Comparison of ENCODE assay signal across 18 mouse cellular contexts in genomic region chr7:98797347-98798133, GRCm38 (mm10). TPM values are rescaled to one million over a fixed set of nuclear protein-coding genes. Genes with fewer than 3 reads are reported as not detected.
DNase-seq lines count a peak whose midpoint lies in the region; ATAC-seq and TF ChIP-seq lines count a peak whose summit lies in the region.
"Had no signal": no experiment of that assay in that cellular context is flagged by ENCODE, and none has a peak within 500 bp of the region (broad histone marks: within the 10 kb centered on the region; RNA-seq: fewer than 3 reads in every experiment).

No protein-coding gene starts in this region.

- H3K4me3 ChIP-seq in kidney, embryonic 15.5 days (replicated peaks), result no peak overlapping the region
- H3K4me3 ChIP-seq in embryonic facial prominence, embryonic 12.5 days, result no peak overlapping the region
- H3K4me3 ChIP-seq in limb, embryonic 13.5 days, result no peak overlapping the region
- H3K4me3 ChIP-seq: heart, embryonic 12.5 days; hindbrain, embryonic 15.5 days had no signal

- no peak for TF ChIP-seq CTCF in Patski (IDR thresholded peaks at IDR 0.05)

- POLR2A ChIA-PET in Patski (lab: Charles Lee), result no interaction called here

- no peaks in the 10 kb centered on the region for H3K9me3 ChIP-seq in kidney, embryonic 15.5 days (replicated peaks)
- H3K9me3 ChIP-seq in embryonic facial prominence, embryonic 12.5 days, result no peaks in the 10 kb centered on the region
- no peaks in the 10 kb centered on the region for H3K9me3 ChIP-seq in limb, embryonic 13.5 days
- H3K9me3 ChIP-seq: heart, embryonic 12.5 days; hindbrain, embryonic 15.5 days had no signal

- WGBS in kidney, embryonic 15.5 days, result 29% methylated on average over 5 of the region's 5 CpGs
- 23% methylated on average over 5 of the region's 5 CpGs for WGBS in embryonic facial prominence, embryonic 12.5 days
- 31% methylated on average over 5 of the region's 5 CpGs for WGBS in limb, embryonic 13.5 days

- ATAC-seq in kidney, embryonic 15.5 days (replicated peaks; ENCODE audit: low FRiP score), result peak; percentile 63
- peak; percentile 10 for ATAC-seq in Patski
- ATAC-seq in embryonic facial prominence, embryonic 12.5 days (ENCODE audit: insufficient number of reproducible peaks, insufficient read depth, low FRiP score, low TSS enrichment), result peak; percentile 52; the same call in 1 of the 2 replicates
- ATAC-seq in limb, embryonic 13.5 days (ENCODE audit: low FRiP score, low read depth), result no peak
- ATAC-seq: forebrain, postnatal 0 days; midbrain, embryonic 16.5 days had no signal

- peak overlapping the region; percentile 45; the same call in 1 of the 2 replicates for H3K27ac ChIP-seq in kidney, embryonic 15.5 days
- H3K27ac ChIP-seq in embryonic facial prominence, embryonic 12.5 days, result peak overlapping the region; percentile 51
- peak overlapping the region; percentile 34; the same call in 1 of the 2 replicates for H3K27ac ChIP-seq in limb, embryonic 13.5 days
- H3K27ac ChIP-seq: hindbrain, embryonic 15.5 days had no signal

- no peak for DNase-seq in kidney, postnatal 36 days
- no peak for DNase-seq in Patski (ENCODE audit: low read depth, low spot score)
- DNase-seq in layer of hippocampus, adult 9-10 months (ENCODE audit: low spot score), result no peak
- no peak for DNase-seq in B cell, adult 2 months
- DNase-seq: adrenal gland, postnatal 10 days; cerebellum, postnatal 10 days; forebrain, postnatal 0 days; gastrocnemius, postnatal 14 days; kidney, postnatal 14 days; lung, postnatal 36 days; thymus, postnatal 14 days had no signal

- H3K9ac ChIP-seq in kidney, embryonic 15.5 days, result no peak overlapping the region
- no peak overlapping the region for H3K9ac ChIP-seq in embryonic facial prominence, embryonic 12.5 days
- H3K9ac ChIP-seq in limb, embryonic 13.5 days, result no peak overlapping the region
- H3K9ac ChIP-seq: forebrain, postnatal 0 days; heart, embryonic 12.5 days; hindbrain, embryonic 15.5 days had no signal

- H3K27me3 ChIP-seq in kidney, embryonic 15.5 days, result no peaks in the 10 kb centered on the region
- no peaks in the 10 kb centered on the region for H3K27me3 ChIP-seq in Patski
- no peaks in the 10 kb centered on the region for H3K27me3 ChIP-seq in embryonic facial prominence, embryonic 12.5 days
- H3K27me3 ChIP-seq in limb, embryonic 13.5 days, result no peaks in the 10 kb centered on the region
- H3K27me3 ChIP-seq: heart, embryonic 12.5 days; hindbrain, embryonic 15.5 days had no signal

- H3K4me2 ChIP-seq in kidney, embryonic 15.5 days, result no peak overlapping the region
- H3K4me2 ChIP-seq in embryonic facial prominence, embryonic 12.5 days (replicated peaks), result no peak overlapping the region
- H3K4me2 ChIP-seq in limb, embryonic 13.5 days (replicated peaks), result no peak overlapping the region
- H3K4me2 ChIP-seq: heart, embryonic 12.5 days; hindbrain, embryonic 15.5 days; liver, embryonic 11.5 days had no signal

- no peaks in the 10 kb centered on the region for H3K36me3 ChIP-seq in kidney, embryonic 15.5 days
- H3K36me3 ChIP-seq in embryonic facial prominence, embryonic 12.5 days, result no peaks in the 10 kb centered on the region
- no peaks in the 10 kb centered on the region for H3K36me3 ChIP-seq in limb, embryonic 13.5 days
- H3K36me3 ChIP-seq: heart, embryonic 12.5 days; hindbrain, embryonic 15.5 days had no signal

- CTCF ChIA-PET in Patski (lab: Charles Lee), result no interaction called here

- peaks cover 37% of the 10 kb centered on the region for H3K4me1 ChIP-seq in kidney, embryonic 15.5 days
- peaks cover 34% of the 10 kb centered on the region for H3K4me1 ChIP-seq in embryonic facial prominence, embryonic 12.5 days
- H3K4me1 ChIP-seq in limb, embryonic 13.5 days, result peaks cover 42% of the 10 kb centered on the region
- H3K4me1 ChIP-seq: hindbrain, embryonic 15.5 days had no signal

- in situ Hi-C loops in Patski (cut with MboI; ENCODE audit: low pct_unique_long_range_greater_than_20kb), result no loop called here

RNA-seq across cellular contexts. Expression of gene Wnt11, which starts 37.4 kb away (rescaled TPM):
- 35.5 and 36.9 TPM in 2 replicates for polyA plus RNA-seq in kidney, embryonic 15.5 days (2015; fragmentation: Nextera tagmentation; extraction: Ambion mirVana)
- 0.14 TPM for polyA plus RNA-seq in Patski (2021)
- 24.3 and 25.7 TPM in 2 replicates for polyA plus RNA-seq in embryonic facial prominence, embryonic 12.5 days (2016; fragmentation: Nextera tagmentation; extraction: Ambion mirVana)
- polyA plus RNA-seq in limb, embryonic 13.5 days (2015; fragmentation: Nextera tagmentation; extraction: Ambion mirVana), result 37.2 and 38.3 TPM in 2 replicates

Comparison
In these comparisons a context has a peak if more than half of its experiments do, and no peak if none do; other contexts are left out.
1. RNA of gene Wnt11, which starts 37.4 kb away (polyA plus RNA-seq): 37.2 to 38.3 TPM in limb, embryonic 13.5 days, 35.5 to 36.9 TPM in kidney, embryonic 15.5 days and 24.3 to 25.7 TPM in embryonic facial prominence, embryonic 12.5 days; 0.14 TPM in Patski (single experiment); every median in the first group is over 10 times any median in the second.
2. Peak in every context shown above with its lines, with median percentiles within 50 percentile points of each other: H3K27ac ChIP-seq.